Mouse (Mus musculus) left cerebral cortex, postnatal 10 days (tissue): ENCODE results near the gene Slu7. TPM values are rescaled to one million over a fixed set of nuclear protein-coding genes. Genes with fewer than 3 reads are reported as not detected.

ENCODE experiments used
- DNase-seq, 2 experiments: peaks; one replicate each; pipeline ENCODE4 v3.0.0; 2021 to 2022; ENCODE audit warnings: low spot score in 2 of 2, mixed read lengths in 1 of 2; ENCODE audit errors: extremely low spot score in 1 of 2
- intact Hi-C: fragments of 180-260 bp; cut with DNase I; formaldehyde crosslinking; loops from one replicate; pipeline ENCODE4 v1.15.1; 2025
- total RNA-seq, 2 experiments: library from RNA; stranded (reverse); gene quantifications; 2 replicates each; pipeline ENCODE4 v1.2.3; 2021

The Slu7 gene
- total RNA-seq, 2 experiments from 2014 or later, result 42.2 to 48.7 TPM

DNA sequence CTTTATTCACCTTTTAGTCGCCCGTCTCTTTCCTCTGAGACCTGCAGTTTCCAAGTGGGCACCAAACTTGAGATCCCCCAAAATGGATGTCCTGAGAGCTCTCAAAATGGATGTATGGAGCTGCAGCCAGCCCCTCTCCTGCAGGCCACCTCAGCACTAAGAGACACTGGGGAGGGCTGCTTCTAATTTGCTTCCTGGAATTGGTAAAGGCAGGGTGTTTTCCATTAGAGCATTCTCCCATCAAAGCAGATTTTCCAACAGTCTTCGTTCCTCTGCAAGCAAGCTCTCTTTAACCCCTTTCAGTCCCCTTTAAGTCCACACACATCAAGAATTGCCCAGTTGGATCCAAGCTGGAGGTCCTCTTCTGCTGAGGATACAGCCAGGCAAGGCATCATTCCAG lies 45.8 kb downstream of the Slu7 start:
- DNase-seq, result no peak
- intact Hi-C loops, result no loop called here

DNA sequence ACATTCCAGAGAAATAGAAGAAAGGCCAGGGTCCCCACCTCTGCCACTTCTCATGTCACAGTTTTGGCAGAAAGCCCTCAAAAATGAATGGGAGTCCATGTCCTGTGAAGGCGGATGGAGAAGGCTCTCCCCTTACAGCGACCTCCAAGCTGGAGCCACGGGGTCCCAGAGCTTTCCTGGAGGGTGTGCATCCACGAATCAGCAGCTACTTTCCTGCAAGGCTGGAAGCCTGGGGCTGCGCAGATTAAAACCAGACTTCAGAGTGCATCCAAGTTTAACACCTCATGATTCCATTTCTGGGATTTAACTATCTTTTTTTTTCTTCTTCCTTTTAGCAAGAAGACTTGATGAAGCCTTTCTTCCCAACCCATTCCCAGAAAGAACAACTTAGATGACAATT lies 47.0 kb downstream of the Slu7 start:
- DNase-seq, result no peak
- intact Hi-C loops, result no loop called here

DNA sequence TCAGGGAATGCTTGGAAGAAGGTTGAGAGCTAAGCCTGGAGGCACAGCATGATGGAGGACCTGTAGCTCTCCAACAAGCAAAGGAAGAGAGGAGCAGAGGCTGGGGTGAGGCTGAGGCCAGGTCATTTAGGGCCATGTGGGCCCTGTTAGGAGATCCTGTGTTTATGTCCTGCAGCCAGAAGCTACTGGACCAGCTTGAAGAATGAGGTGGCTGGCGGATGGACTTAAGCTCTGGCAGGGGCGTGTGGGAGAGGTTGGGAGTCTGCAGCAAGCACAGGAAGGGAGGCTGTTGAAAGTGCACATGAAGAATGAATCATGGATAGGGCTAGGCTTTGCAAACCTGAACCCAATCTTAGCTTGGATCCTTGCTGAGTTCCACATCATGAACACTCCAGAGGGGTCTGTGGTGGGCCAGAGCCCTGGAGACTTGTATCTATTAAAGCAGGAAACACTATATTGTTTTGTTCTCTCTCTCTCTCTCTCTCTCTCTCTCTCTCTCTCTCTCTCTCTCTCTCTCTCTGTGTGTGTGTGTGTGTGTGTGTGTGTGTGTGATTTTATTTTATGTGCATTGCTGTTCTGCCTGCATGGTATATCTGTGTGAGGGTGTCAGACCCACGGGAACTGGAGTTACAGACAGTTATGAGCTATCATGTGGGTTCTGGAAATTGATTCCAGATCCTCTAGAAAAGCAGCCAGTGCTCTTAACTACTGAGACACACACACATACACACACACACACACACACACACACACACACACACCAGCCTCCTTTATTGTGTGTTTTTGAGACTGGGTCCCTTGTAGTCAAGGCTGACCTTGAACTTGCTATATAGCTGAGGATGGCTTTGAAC lies 48.4 kb downstream of the Slu7 start:
- no peak for DNase-seq
- intact Hi-C loops, result no loop called here

DNA sequence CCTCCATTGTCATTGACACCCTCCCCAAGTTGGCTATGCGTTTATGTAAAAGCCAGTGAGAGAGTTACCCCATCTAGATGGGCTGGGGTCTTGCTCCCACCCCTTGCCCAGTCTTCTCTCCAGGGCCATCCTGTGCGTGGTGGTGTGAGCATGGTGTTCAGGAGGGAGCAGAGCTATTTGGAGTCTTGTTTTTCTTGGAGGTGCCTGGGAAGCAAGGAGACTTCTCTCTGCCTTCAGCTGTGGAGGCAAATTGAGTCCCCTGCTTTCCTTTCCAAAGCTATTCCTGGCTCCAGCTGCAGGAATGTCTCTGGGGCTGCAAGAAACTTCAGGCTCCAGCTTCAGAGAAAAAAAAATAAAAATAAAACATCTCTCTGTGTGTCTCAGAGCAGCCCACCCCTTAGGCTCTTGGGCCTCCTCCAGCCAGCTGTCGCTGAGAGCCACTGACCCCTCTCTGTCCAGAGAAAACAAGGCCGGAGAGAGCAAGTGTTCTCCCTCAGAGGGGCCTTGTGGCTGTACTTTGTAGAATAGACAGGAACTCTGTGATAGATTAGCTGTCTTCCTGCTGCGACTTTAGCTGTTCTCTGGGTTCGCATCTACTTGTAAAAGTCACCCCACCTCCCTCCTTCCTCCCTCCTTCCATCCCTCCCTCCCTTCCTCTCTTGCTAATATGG lies 49.7 kb downstream of the Slu7 start:
- peak in 1 of 2 experiments; percentile 72 for DNase-seq
- intact Hi-C loops, result no loop called here

DNA sequence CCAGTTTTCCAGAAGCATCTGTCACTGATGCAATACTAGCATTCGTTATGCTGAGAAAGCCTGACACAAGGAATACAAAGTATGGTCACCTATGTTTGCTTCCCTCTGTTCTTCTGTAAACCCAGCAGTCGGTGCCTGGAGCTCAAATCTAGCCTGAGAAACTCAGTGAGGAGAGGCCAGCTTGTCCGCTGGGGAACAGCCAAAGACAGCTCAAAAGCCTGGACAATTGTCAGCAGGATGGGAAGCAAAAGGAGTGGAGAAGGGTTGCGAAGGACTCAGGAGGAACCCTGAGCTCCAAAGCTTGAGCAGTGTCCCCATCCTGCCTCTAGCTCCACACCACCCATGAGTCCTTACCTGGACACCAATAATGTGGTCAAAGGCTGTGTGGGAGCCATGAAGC lies 50.5 kb downstream of the Slu7 start:
- intact Hi-C loops, result no loop called here
- no peak for DNase-seq

DNA sequence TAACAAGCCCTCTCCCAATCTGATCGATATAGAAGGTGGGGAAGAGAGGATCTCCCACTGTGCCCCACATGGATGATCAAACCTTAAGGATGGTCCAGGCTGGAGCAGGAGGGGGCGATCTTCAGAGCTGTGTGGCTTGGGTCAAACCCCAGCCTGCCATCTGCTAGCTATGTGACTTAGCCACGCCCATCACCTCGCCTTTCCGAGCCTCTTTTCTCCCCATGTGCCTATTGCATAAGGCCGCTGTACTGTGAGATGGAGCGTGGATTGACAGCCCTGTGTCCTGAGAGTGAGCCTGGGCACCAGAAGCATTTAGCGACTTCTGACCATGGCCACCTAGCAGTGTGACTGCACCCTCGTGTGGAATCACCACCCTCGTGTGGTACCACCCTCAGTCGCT lies 51.1 kb downstream of the Slu7 start:
- no peak for DNase-seq
- intact Hi-C loops, result no loop called here

DNA sequence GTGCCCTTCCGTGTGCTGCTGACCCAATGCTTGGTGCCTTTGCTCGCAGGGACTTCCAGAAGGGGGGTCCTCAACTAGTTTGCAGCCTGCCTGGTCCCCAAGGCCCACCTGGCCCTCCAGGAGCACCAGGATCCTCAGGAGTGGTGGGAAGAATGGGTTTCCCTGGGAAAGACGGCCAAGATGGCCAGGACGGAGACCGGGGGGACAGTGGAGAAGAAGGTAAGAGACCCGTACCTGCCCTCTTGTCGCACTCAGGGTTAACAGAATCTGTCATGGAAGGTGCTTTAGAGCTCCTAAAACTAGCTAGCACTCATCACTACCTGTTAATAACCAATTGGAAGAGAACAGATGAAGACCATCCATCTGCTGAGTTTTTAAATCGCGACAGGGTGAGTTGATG lies 52.3 kb downstream of the Slu7 start:
- no peak for DNase-seq
- intact Hi-C loops, result no loop called here

DNA sequence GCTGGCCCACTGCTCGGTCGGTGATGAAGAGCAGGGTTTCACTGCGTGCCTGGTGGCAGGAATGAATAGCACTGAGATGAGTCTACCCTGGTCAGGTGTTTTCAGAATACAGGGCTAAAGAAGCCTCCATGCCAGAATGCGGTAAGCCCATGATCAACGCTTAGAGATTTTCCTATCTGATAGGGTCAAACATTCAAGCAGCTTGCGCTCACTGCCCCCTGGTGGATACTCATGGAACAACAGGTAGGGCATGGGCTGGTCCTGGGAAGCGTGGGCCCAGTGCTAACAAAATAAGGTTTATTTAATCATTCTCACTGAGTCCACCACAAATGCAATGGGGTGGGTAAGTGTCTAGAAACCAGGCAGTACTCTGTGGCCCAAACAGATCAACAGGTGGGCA lies 59.1 kb downstream of the Slu7 start:
- peak; percentile 46 to 74 for DNase-seq
- intact Hi-C loops, result loop anchor here (2.0 to 10.0 kb wide), 5 partner anchors 40 to 235 kb away; partner anchors contain the start of genes 4933415A04Rik and Pwwp2a

DNA sequence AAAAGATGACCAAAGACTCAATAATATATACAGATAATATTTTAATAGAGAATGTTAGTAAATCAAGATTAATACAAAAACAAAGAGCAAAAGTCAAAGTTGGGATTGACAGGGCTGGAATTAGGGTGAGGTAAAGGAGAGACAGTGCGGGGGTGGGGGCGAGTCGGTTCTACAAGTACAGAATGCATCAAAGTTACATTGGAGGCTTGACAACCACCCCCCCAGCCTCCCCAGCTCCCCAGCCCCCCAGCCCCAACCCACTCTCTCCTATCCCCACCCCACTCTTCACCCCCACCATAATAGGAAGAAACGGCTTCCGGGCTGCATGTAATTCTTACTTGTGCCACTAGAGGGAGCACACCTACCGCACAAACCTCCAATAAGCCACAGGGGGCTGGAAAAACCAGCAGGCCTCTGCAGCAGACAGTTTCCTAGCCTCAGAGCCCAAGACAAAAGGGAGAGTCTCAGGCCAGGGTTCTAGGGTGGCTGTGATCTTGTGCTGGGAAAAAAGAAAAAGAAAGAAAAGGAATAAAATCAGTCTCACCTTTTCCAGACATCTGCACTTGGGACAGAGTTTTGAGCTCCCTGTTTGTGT lies 60.4 kb downstream of the Slu7 start:
- intact Hi-C loops, result loop anchor here (2.0 to 10.0 kb wide), 5 partner anchors 41 to 233 kb away; partner anchors contain the start of genes 4933415A04Rik and Pwwp2a
- peak; percentile 63 to 82 for DNase-seq

DNA sequence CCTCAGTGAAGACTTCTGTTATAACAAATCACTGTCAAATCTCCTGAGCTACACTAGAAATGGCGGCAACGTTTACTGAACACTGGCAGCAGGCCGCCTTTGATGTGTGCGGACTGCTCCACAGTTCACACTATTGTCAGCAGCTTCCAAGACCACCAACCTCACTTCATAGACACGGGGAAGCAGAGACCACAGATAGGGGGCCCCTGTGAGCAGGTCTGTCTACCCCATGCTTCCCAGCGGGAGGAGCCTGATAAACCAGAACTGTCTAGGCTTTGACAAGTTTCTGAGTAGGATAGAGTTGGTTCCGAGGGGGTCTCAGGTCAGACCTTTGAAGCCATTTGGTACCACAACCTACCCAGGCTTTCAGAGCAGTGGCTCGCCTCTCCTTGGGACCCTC lies 61.5 kb downstream of the Slu7 start:
- DNase-seq, result no peak
- intact Hi-C loops, result loop anchor here (10.0 kb wide), 2 partner anchors 90 to 190 kb away; partner anchors contain the start of genes 4933415A04Rik and Pwwp2a

DNA sequence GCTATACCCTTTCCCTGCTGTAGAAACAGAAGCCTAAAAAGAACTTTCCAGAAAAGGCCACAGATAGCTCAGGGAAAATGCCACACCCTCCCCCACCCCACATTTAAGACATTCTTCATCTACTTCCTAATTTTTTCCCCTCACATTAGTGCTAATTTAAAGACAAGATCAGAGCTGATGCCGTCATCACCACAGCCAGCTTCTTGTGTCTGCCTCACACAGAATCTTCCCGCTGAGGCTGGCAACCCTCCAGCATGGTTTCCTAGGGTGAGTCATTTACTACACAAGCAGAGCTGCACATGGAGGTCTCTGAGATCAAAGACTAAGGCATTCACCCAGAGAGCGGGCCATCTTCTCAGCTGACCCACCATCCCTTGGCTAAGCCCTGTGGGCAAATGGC lies 62.0 kb downstream of the Slu7 start:
- peak; percentile 38 to 85 for DNase-seq
- intact Hi-C loops, result loop anchor here (10.0 kb wide), 2 partner anchors 89 to 189 kb away; partner anchors contain the start of genes 4933415A04Rik and Pwwp2a

Other genes starting within 250 kb of the Slu7 start
- 10 to 100 TPM; 19.1 to 20.0 TPM for gene Pttg1, start 7.5 kb upstream of the Slu7 start, total RNA-seq
- gene C1qtnf2, start 40.5 kb downstream of the Slu7 start, total RNA-seq, result 1 to 10 TPM; 5.3 to 6.5 TPM
- gene Ccnjl, start 95.0 kb downstream of the Slu7 start, total RNA-seq, result 1 to 10 TPM; 4.4 to 5.2 TPM
- gene 4933415A04Rik, start 153.3 kb downstream of the Slu7 start, total RNA-seq, result 1 to 10 TPM; 1.6 TPM
- not detected for gene Fabp6, start 167.8 kb downstream of the Slu7 start, total RNA-seq
- gene Pwwp2a, start 248.3 kb downstream of the Slu7 start, total RNA-seq, result 10 to 100 TPM; 59.1 to 59.3 TPM